Comparison of ENCODE assay signal across 8 mouse cellular contexts in the genomic region with DNA sequence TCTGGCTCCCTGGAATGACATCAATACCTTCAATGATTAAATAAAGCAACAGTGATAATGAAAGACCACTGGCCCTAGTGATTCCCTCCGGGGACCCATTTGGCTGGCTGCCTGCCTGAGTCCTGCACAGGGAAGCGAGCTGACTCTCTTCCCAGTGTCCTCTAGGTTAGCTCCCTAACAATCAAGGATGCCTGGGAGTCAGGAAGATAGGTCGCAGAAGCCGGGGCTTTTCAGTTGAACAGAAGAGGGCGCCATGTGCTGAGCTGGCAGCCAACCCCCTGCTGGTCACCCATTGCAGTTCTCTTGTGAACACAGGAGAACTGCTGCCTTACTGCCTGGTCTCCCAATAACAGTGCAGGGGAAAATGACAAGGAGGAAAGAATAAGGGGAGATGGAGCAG.
DNase-seq lines count a peak whose midpoint lies in the region; ATAC-seq and TF ChIP-seq lines count a peak whose summit lies in the region.

No protein-coding gene starts in this region.

- no peaks in the 10 kb centered on the region for H3K27me3 ChIP-seq in midbrain, embryonic 11.5 days (ENCODE audit: control insufficient read depth, insufficient read depth, low read length)
- H3K27me3 ChIP-seq in midbrain, embryonic 16.5 days (ENCODE audit: control insufficient read depth, insufficient read depth, low read depth, low read length): no peaks in the 10 kb centered on the region
- no peaks in the 10 kb centered on the region for H3K27me3 ChIP-seq in intestine, embryonic 16.5 days (replicated peaks; ENCODE audit: control insufficient read depth, insufficient read depth, low read length)
- no peaks in the 10 kb centered on the region for H3K27me3 ChIP-seq in limb, embryonic 10.5 days (ENCODE audit: low read depth, poor library complexity, severe bottlenecking)
- H3K27me3 ChIP-seq in neural tube, embryonic 14.5 days (ENCODE audit: control insufficient read depth, insufficient read depth, low read length): no peaks in the 10 kb centered on the region

- TF ChIP-seq POLR2A in brain, embryonic 14.5 days (IDR thresholded peaks at IDR 0.05; ENCODE audit: borderline replicate concordance, extremely low read depth, insufficient read depth, insufficient read length, poor library complexity, severe bottlenecking): no peak

- no peak overlapping the region for H3K9ac ChIP-seq in midbrain, embryonic 11.5 days (ENCODE audit: low read length)
- H3K9ac ChIP-seq in midbrain, embryonic 16.5 days (ENCODE audit: low read depth, low read length): no peak overlapping the region
- H3K9ac ChIP-seq in intestine, embryonic 16.5 days (ENCODE audit: low read depth, low read length): no peak overlapping the region
- H3K9ac ChIP-seq in neural tube, embryonic 14.5 days (replicated peaks; ENCODE audit: low read depth, low read length): no peak overlapping the region

- TF ChIP-seq CTCF in brain, embryonic 14.5 days (IDR thresholded peaks at IDR 0.05; ENCODE audit: borderline replicate concordance, extremely low read depth, insufficient read depth, insufficient read length): peak; percentile 61

- H3K27ac ChIP-seq in midbrain, embryonic 11.5 days (ENCODE audit: low read depth, low read length): no peak overlapping the region
- H3K27ac ChIP-seq in midbrain, embryonic 16.5 days (ENCODE audit: low read length): no peak overlapping the region
- H3K27ac ChIP-seq in intestine, embryonic 16.5 days (ENCODE audit: low read length): no peak overlapping the region
- H3K27ac ChIP-seq in limb, embryonic 10.5 days: no peak overlapping the region
- no peak overlapping the region for H3K27ac ChIP-seq in neural tube, embryonic 14.5 days (ENCODE audit: low read depth, low read length)

- no peak overlapping the region for H3K4me3 ChIP-seq in midbrain, embryonic 11.5 days (ENCODE audit: low read depth, low read length)
- no peak overlapping the region for H3K4me3 ChIP-seq in midbrain, embryonic 16.5 days (ENCODE audit: low read depth, low read length)
- H3K4me3 ChIP-seq in intestine, embryonic 16.5 days (ENCODE audit: low read length): no peak overlapping the region
- H3K4me3 ChIP-seq in limb, embryonic 10.5 days: no peak overlapping the region
- no peak overlapping the region for H3K4me3 ChIP-seq in neural tube, embryonic 14.5 days (ENCODE audit: low read depth, low read length)

- peaks cover 2% of the 10 kb centered on the region; the same call in 1 of the 2 replicates for H3K4me1 ChIP-seq in midbrain, embryonic 11.5 days (ENCODE audit: control insufficient read depth, insufficient read depth, low read length)
- H3K4me1 ChIP-seq in midbrain, embryonic 16.5 days (ENCODE audit: control insufficient read depth, insufficient read depth, low read length): peaks cover 11% of the 10 kb centered on the region
- H3K4me1 ChIP-seq in intestine, embryonic 16.5 days (ENCODE audit: control insufficient read depth, insufficient read depth, low read length): peaks cover 1% of the 10 kb centered on the region; the same call in 1 of the 2 replicates
- peaks cover 12% of the 10 kb centered on the region for H3K4me1 ChIP-seq in limb, embryonic 10.5 days
- H3K4me1 ChIP-seq in neural tube, embryonic 14.5 days (ENCODE audit: control insufficient read depth, insufficient read depth, low read length): peaks cover 16% of the 10 kb centered on the region

- no peak overlapping the region for H3K4me2 ChIP-seq in midbrain, embryonic 11.5 days
- no peak overlapping the region for H3K4me2 ChIP-seq in midbrain, embryonic 16.5 days (ENCODE audit: low read length)
- H3K4me2 ChIP-seq in intestine, embryonic 16.5 days (ENCODE audit: low read depth, low read length): no peak overlapping the region
- no peak overlapping the region for H3K4me2 ChIP-seq in neural tube, embryonic 14.5 days (ENCODE audit: low read depth, low read length)

- peak; percentile 66 for ATAC-seq in midbrain, embryonic 11.5 days (ENCODE audit: low FRiP score)
- ATAC-seq in midbrain, embryonic 16.5 days: no peak
- peak; percentile 69 for ATAC-seq in frontal cortex, adult (ENCODE audit: low TSS enrichment)
- ATAC-seq in intestine, embryonic 16.5 days: peak; percentile 33; the same call in 1 of the 2 replicates
- peak; percentile 40; the same call in 1 of the 2 replicates for ATAC-seq in neural tube, embryonic 14.5 days (ENCODE audit: low read depth)

- no peaks in the 10 kb centered on the region for H3K9me3 ChIP-seq in midbrain, embryonic 11.5 days (ENCODE audit: control insufficient read depth, low read length)
- no peaks in the 10 kb centered on the region for H3K9me3 ChIP-seq in midbrain, embryonic 16.5 days (replicated peaks; ENCODE audit: control insufficient read depth, low read length, poor library complexity, severe bottlenecking)
- no peaks in the 10 kb centered on the region for H3K9me3 ChIP-seq in intestine, embryonic 16.5 days (ENCODE audit: control insufficient read depth, low read length)
- no peaks in the 10 kb centered on the region for H3K9me3 ChIP-seq in limb, embryonic 10.5 days (replicated peaks)
- no peaks in the 10 kb centered on the region for H3K9me3 ChIP-seq in neural tube, embryonic 14.5 days (ENCODE audit: control insufficient read depth, low read length)

- H3K36me3 ChIP-seq in midbrain, embryonic 11.5 days (ENCODE audit: control insufficient read depth, insufficient read depth, low read length): no peaks in the 10 kb centered on the region
- H3K36me3 ChIP-seq in midbrain, embryonic 16.5 days (ENCODE audit: control insufficient read depth, insufficient read depth, low read length): no peaks in the 10 kb centered on the region
- H3K36me3 ChIP-seq in intestine, embryonic 16.5 days (ENCODE audit: control insufficient read depth, insufficient read depth, low read length): no peaks in the 10 kb centered on the region
- no peaks in the 10 kb centered on the region for H3K36me3 ChIP-seq in limb, embryonic 10.5 days
- no peaks in the 10 kb centered on the region for H3K36me3 ChIP-seq in neural tube, embryonic 14.5 days (ENCODE audit: control insufficient read depth, insufficient read depth, low read length)

- 22% methylated on average over 5 of the region's 5 CpGs for WGBS in midbrain, embryonic 11.5 days
- 9% methylated on average over 5 of the region's 5 CpGs for WGBS in midbrain, embryonic 16.5 days
- WGBS in intestine, embryonic 16.5 days: 16% methylated on average over 5 of the region's 5 CpGs
- 30% methylated on average over 5 of the region's 5 CpGs for WGBS in limb, embryonic 10.5 days
- WGBS in neural tube, embryonic 14.5 days: 4% methylated on average over 5 of the region's 5 CpGs

- peak; percentile 89 for DNase-seq in midbrain, embryonic 11.5 days (ENCODE audit: low spot score, missing footprints)
- DNase-seq in brain, embryonic 14.5 days (ENCODE audit: low read depth): peak; percentile 64
- DNase-seq in limb, embryonic 10.5 days (ENCODE audit: low spot score): peak; percentile 53
- DNase-seq in thymus, postnatal 4 days: peak; percentile 75
